Mouse (Mus musculus): ENCODE data around the gene Gpr39.

- TF ChIP-seq ZNF384 (IDR thresholded peaks at IDR 0.05; ENCODE audit: low read depth, low read length) (no peak), MEF2A (IDR thresholded peaks at IDR 0.05; ENCODE audit: extremely low read depth, insufficient replicate concordance, low read depth, low read length, poor library complexity, severe bottlenecking) (no peak), CTCF (IDR thresholded peaks at IDR 0.05 in 2 of 3, conservative IDR thresholded peaks at IDR 0.05 in 1 of 3; ENCODE audit: control insufficient read depth in 1 of 3, insufficient read depth in 1 of 3, low read depth in 2 of 3, low read length in 3 of 3, poor library complexity in 1 of 3, severe bottlenecking in 1 of 3) (no peak), TCF12 (IDR thresholded peaks at IDR 0.05; ENCODE audit: low read depth, low read length) (no peak)
Measured at GRCm38 (mm10) chr1:125762076-125762475, 85.3 kb downstream of the Gpr39 start.

All from MEL (cell line).